Mouse (Mus musculus) neural tube, embryonic 14.5 days (tissue): ENCODE results near the gene Eif2b4. TPM values are rescaled to one million over a fixed set of nuclear protein-coding genes. Genes with fewer than 3 reads are reported as not detected.
"Not testable (repeated sequence)": the region's sequence is repeated elsewhere in the genome, so short reads cannot be mapped to it uniquely, and the experiment has no call there.

Experiments
- ATAC-seq: fragments of 200-750 bp; cut with Nextera tagmentation; 2 replicates; pipeline ENCODE4 v1.8.0; 2017; ENCODE audit warnings: low read depth, mild to moderate bottlenecking, moderate TSS enrichment, moderate library complexity
- H3K27ac ChIP-seq: fragments of 300-500 bp; sonication (generic); 2 replicates; pipeline ENCODE4 v1.5.1; 2014; ENCODE audit warnings: low read depth, mild to moderate bottlenecking, control low read depth, low read length, moderate library complexity, mixed read lengths
- H3K27me3 ChIP-seq: fragments of 300-500 bp; sonication (generic); 2 replicates; pipeline ENCODE4 v1.6.1; 2014; ENCODE audit warnings: low read length; ENCODE audit not compliant: control insufficient read depth, insufficient read depth
- H3K36me3 ChIP-seq: fragments of 300-500 bp; sonication (generic); 2 replicates; pipeline ENCODE4 v1.6.1; 2014; ENCODE audit warnings: low read length, mixed read lengths; ENCODE audit not compliant: control insufficient read depth, insufficient read depth
- H3K4me1 ChIP-seq: fragments of 300-500 bp; sonication (generic); 2 replicates; pipeline ENCODE4 v1.6.1; 2014; ENCODE audit warnings: low read length; ENCODE audit not compliant: control insufficient read depth, insufficient read depth
- H3K4me2 ChIP-seq: fragments of 300-500 bp; sonication (generic); 2 replicates; pipeline ENCODE4 v1.6.1; 2014; ENCODE audit warnings: mild to moderate bottlenecking, low read depth, low read length, control low read depth
- H3K4me3 ChIP-seq: fragments of 300-500 bp; sonication (generic); 2 replicates; pipeline ENCODE4 v1.5.1; 2014; ENCODE audit warnings: low read depth, low read length, control low read depth, mixed read lengths
- H3K9ac ChIP-seq: fragments of 300-500 bp; sonication (generic); replicated peaks from 2 replicates; pipeline ENCODE4 v1.6.1; 2014; ENCODE audit warnings: low read depth, mild to moderate bottlenecking, control low read depth, low read length, mixed read lengths
- H3K9me3 ChIP-seq: fragments of 300-500 bp; sonication (generic); 2 replicates; pipeline ENCODE4 v1.6.1; 2016; ENCODE audit warnings: low read length; ENCODE audit not compliant: control insufficient read depth
- WGBS: fragments of 180-500 bp; shearing (Covaris S2); extraction: QIAGEN DNeasy Blood & Tissue Kit; methylation state at CpG from one replicate; pipeline ENCODE4 v1.1.7; 2014; 5-methylcytosine and 5-hydroxymethylcytosine counted together
- polyA plus RNA-seq: library from polyadenylated mRNA; unstranded; fragments of >200 nt; fragmentation: Nextera tagmentation; extraction: Ambion mirVana; gene quantifications from 2 replicates; pipeline ENCODE4 v1.2.1, GENCODE M21; 2014

Gene Eif2b4
- polyA plus RNA-seq, 1 experiment from 2014 or later: 79.0 TPM

DNA sequence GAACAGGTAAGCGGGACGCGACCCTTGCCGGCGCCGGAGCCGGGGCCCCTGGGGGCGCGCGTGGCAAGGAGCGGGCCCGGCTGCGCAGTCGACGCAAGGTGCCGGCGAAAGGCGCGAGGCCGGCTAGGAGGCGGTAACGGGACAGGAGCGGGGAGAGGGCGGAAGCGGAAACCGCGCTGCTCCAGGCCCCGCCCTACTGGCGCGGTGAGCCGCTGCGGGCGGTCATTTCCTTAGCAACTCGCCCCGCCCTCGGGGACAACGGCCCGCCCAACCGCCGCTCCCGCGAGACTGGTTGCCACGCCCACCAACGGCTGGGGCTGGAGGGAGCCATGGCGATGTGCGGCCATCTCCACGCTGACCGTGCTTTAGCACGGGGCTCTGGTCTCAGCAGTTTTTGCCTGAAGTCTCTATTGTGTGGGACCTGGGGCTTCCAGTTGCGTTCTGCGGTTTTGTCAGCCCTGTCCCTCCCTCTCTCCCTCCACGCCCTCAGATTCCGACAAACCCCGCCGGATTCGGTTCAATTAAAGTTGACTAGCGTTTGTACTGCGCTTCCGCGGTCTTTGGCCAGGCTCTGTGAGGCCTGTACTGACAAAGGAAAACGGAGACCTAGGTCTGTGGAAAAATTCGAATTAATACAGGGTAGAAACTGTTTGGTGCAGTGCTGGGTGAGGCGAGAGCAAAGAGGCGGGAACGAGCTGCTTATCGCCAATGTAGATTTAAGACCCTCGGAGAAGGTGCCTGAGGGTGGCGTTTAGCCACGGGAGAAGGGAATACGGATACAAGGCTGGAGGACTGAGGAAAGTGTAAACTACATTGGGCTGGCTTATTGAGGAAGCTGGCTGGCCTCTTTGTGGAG, 27.4 kb upstream of the Eif2b4 start, which contains the start of gene Ppm1g:
Gene Ppm1g (minus strand): TSS at position 240 of the 856 bp plus-strand sequence.
- peaks cover 7% of the 10 kb centered on the region; the same call in 1 of the 2 replicates for H3K4me1 ChIP-seq
- peak; percentile 94 for ATAC-seq
- WGBS: under 1% methylated on average over 62 of the region's 70 CpGs

DNA sequence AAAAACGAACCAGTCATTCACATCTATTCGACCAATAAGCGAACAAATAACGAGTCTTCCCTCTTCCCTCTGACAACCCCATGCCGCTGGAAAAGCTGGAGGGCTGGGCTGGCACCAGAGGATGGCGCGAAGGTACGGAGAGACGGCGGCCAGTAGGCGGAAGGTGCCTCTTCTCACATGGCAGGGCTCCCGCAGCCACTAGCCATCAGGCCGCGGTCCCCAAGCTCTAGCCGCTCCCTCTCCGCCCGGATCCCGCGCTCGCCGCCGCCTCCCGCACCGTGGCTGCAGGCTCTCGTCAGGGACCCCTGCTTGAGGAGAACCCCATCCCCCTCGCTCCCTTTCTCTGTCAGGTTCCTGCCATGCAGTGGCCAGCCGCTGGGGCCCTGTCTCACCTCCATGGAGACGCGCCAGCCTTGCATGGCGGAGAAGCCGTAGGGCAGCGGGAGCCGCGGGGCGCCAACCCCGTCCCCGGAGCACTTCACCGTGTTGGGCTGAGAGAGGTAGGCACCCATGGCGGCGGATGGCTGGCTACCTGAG, 26.7 kb upstream of the Eif2b4 start:
- Histone ChIP-seq H3K9me3 (no peaks in the 10 kb centered on the region), H3K4me2 (peak overlapping the region; percentile 42), H3K27ac (peak overlapping the region; percentile 92), H3K36me3 (no peaks in the 10 kb centered on the region), H3K27me3 (no peaks in the 10 kb centered on the region), H3K9ac (peak overlapping the region; percentile 88), H3K4me3 (peak overlapping the region; percentile 85), H3K4me1 (peaks cover 7% of the 10 kb centered on the region; the same call in 1 of the 2 replicates)
- under 1% methylated on average over 40 of the region's 40 CpGs for WGBS
- ATAC-seq: peak; percentile 73

More for the DNA sequence above, 27.4 kb upstream of the Eif2b4 start, which contains the start of gene Ppm1g:
- Histone ChIP-seq H3K4me3 (peak within 1 kb of the TSS; percentile 85), H3K27ac (peak within 1 kb of the TSS; percentile 92), H3K27me3 (no peaks in the 10 kb centered on the region), H3K36me3 (no peaks in the 10 kb centered on the region), H3K9ac (peak within 1 kb of the TSS; percentile 88), H3K4me2 (peak within 1 kb of the TSS; percentile 42), H3K9me3 (no peaks in the 10 kb centered on the region)

DNA sequence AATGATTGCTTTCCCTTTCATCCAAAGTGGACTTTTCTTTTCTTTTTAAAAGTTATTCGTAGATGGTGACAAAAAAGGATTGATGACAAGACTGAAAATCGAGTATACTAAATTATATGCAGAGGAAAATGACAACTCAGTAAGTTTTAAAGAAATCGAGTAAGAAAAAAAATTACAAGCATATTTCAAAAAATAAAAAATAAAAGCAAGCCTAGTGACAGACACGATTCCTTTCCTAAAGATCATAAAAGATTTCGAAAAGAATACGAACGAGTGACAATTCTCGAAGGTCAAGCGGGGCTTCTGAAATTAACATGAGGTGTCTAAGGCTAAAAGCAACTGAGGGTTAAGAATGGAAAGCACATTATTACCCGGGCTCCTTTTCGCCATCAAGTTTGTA, 26.2 kb upstream of the Eif2b4 start:
- peaks cover 7% of the 10 kb centered on the region; the same call in 1 of the 2 replicates for H3K4me1 ChIP-seq
- no peaks in the 10 kb centered on the region for H3K9me3 ChIP-seq
- ATAC-seq: no peak
- 0 out of 2 replicates have a peak overlapping the region, but pooled peaks have one; percentile 92 for H3K27ac ChIP-seq
- no peaks in the 10 kb centered on the region for H3K36me3 ChIP-seq
- peak overlapping the region; percentile 85 for H3K4me3 ChIP-seq
- no peaks in the 10 kb centered on the region for H3K27me3 ChIP-seq
- 2% methylated on average over 11 of the region's 11 CpGs for WGBS
- peak overlapping the region; percentile 42 for H3K4me2 ChIP-seq
- H3K9ac ChIP-seq: peak overlapping the region; percentile 88

DNA sequence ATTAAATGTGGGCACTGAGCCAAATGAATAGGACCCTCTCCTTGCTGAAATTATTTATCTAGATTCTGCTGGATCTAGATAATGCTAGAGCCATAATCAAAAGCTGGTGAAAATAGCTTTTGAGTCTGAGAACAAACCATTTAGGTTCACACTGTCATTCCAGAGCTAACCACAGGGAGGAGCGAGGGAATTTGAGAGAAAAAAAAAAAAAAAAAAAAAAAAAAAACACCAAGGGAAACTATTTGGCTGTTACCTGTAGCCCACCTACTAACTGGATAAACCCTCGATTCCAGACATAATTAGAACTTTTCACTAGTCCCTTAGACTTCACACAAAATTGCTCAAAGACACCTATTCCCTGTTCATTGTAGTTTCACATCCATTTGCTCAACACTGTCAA, 25.8 kb upstream of the Eif2b4 start:
- H3K36me3 ChIP-seq: no peaks in the 10 kb centered on the region
- H3K27me3 ChIP-seq: no peaks in the 10 kb centered on the region
- peak overlapping the region; percentile 42 for H3K4me2 ChIP-seq
- no peak overlapping the region for H3K9ac ChIP-seq
- H3K4me1 ChIP-seq: peaks cover 7% of the 10 kb centered on the region; the same call in 1 of the 2 replicates
- 5% methylated on average over 2 of the region's 2 CpGs for WGBS
- no peaks in the 10 kb centered on the region for H3K9me3 ChIP-seq
- no peak for ATAC-seq
- H3K4me3 ChIP-seq: peak overlapping the region; percentile 85
- H3K27ac ChIP-seq: no peak overlapping the region

DNA sequence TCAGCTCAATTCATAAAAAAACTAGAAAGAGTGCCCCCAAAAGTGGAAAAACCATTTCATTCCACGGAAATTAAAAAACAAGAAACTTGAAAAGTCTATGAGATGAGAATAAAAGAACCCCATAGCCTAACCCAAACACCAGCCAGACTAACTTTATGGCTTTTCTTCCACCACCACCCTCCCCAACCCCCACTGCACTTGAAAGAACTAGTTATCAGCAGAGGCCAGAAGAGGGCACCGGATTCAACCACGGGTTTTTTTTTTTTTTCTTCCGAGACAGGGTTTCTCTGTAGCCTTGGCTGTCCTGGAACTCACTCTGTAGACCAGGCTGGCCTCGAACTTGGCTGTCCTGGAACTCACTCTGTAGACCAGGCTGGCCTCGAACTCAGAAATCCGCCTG, 25.1 kb upstream of the Eif2b4 start:
- no peak overlapping the region for H3K27ac ChIP-seq
- no peak overlapping the region for H3K9ac ChIP-seq
- H3K27me3 ChIP-seq: no peaks in the 10 kb centered on the region
- 59% methylated on average over 7 of the region's 7 CpGs for whole genome bisulfite sequencing
- no peak for ATAC-seq
- H3K4me1 ChIP-seq: peaks cover 7% of the 10 kb centered on the region; the same call in 1 of the 2 replicates
- H3K36me3 ChIP-seq: no peaks in the 10 kb centered on the region
- H3K9me3 ChIP-seq: no peaks in the 10 kb centered on the region
- H3K4me3 ChIP-seq: no peak overlapping the region
- no peak overlapping the region; the same call in 1 of the 2 replicates for H3K4me2 ChIP-seq

DNA sequence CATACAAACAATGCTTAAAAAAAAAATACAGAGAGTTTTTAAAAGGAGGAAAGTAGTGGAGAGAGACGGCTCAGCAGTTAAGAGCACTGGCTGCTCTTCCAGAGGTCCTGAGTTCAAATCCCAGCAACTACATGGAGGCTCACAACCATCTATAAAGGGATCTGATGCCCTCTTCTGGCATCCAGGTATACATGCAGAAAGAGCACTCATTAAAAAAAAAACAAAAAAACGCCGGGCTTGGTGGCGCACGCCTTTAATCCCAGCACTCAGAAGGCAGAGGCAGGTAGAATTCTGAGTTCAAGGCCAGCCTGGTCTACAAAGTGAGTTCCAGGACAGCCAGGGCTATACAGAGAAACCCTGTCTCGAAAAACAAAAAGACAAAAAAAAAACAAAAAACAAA, 23.3 kb upstream of the Eif2b4 start:
- H3K27me3 ChIP-seq, ATAC-seq, H3K4me3 ChIP-seq, H3K4me1 ChIP-seq, H3K4me2 ChIP-seq, H3K9me3 ChIP-seq, H3K9ac ChIP-seq, H3K36me3 ChIP-seq, H3K27ac ChIP-seq: not testable (repeated sequence)
- WGBS: 93% methylated on average over 6 of the region's 6 CpGs

DNA sequence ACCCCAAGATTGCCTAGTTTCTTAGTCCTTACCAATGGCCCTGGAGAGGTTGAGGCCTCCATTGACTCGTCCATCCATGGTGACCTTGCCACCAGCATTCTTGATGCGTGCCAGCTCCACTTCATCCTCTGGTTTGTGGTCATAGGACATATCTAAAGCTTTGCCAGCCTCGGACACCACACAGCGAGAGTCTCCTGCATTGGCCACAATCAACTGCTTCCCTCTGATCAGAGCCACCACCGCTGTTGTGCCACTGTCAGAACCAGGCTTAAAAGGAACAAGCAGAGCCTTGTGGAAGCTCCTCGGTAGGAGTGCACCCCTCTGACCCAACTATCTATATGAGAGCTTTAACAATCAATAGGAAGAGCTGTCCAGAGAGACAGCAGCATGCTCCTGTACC, 11.2 kb upstream of the Eif2b4 start:
- ATAC-seq: no peak
- WGBS: 96% methylated on average over 6 of the region's 6 CpGs
- peaks cover 39% of the 10 kb centered on the region for H3K36me3 ChIP-seq

DNA sequence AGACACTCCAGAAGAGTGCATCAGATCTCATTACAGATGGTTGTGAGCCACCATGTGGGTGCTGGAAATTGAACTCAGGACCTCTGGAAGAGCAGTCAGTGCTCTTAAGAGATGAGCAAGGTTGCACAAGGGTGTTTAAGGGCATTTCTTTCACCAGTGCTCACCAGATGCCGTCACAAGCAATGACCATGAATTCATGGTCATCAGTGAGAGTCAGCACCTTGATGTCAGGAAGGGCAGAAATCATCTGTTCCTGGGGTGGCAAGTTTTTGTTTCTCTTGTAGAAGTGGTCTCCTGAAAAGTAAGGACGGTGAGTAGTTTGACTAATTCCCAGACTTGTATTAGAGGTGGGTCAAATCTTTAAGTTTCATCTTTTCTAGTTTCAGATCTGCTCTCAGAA, 10.6 kb upstream of the Eif2b4 start:
- Histone ChIP-seq H3K27ac (no peak overlapping the region), H3K4me1 (peaks cover 18% of the 10 kb centered on the region; the same call in 1 of the 2 replicates), H3K27me3 (no peaks in the 10 kb centered on the region), H3K9me3 (peaks cover 5% of the 10 kb centered on the region), H3K4me3 (no peak overlapping the region), H3K9ac (no peak overlapping the region), H3K4me2 (no peak overlapping the region), H3K36me3 (peaks cover 45% of the 10 kb centered on the region)
- ATAC-seq: no peak
- WGBS: 90% methylated on average over 2 of the region's 2 CpGs

More for the DNA sequence above, 11.2 kb upstream of the Eif2b4 start:
- H3K9me3 ChIP-seq: peaks cover 5% of the 10 kb centered on the region
- no peak overlapping the region for H3K4me2 ChIP-seq
- no peak overlapping the region for H3K9ac ChIP-seq
- H3K27me3 ChIP-seq: no peaks in the 10 kb centered on the region
- H3K4me3 ChIP-seq: no peak overlapping the region
- H3K4me1 ChIP-seq: peaks cover 18% of the 10 kb centered on the region; the same call in 1 of the 2 replicates
- H3K27ac ChIP-seq: no peak overlapping the region

DNA sequence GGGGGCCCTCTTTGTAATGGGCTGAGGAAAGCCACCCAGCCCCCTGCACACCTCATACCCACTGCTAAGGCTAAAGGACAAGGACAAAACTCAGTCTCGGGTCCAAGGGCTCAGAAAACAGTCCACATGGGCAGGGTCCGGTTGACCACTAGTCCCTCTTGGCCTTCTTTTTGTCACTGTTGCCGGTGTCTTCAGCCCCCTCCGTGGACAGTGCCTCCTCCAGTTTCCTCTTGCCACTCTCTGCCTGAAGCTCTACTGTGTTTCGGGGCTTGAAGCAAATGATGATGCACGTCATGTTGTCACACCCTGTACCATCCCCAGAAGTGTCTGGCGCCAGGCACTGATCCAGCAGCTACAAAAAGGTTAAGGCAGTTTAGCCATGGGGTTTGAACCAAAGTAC, 9.7 kb upstream of the Eif2b4 start:
- Histone ChIP-seq H3K9ac (peak overlapping the region; percentile 84; the same call in 1 of the 2 replicates), H3K4me3 (peak overlapping the region; percentile 80), H3K27me3 (no peaks in the 10 kb centered on the region), H3K36me3 (peaks cover 54% of the 10 kb centered on the region), H3K4me2 (peak overlapping the region; percentile 69), H3K9me3 (peaks cover 5% of the 10 kb centered on the region), H3K4me1 (peaks cover 18% of the 10 kb centered on the region; the same call in 1 of the 2 replicates), H3K27ac (0 out of 2 replicates have a peak overlapping the region, but pooled peaks have one; percentile 75)
- no peak for ATAC-seq
- WGBS: 82% methylated on average over 7 of the region's 7 CpGs
